Mouse (Mus musculus) megakaryocyte-erythroid progenitor cell, adult 5-6 weeks (primary cell): ENCODE results near the gene Ccdc92b. TPM values are rescaled to one million over a fixed set of nuclear protein-coding genes. Genes with fewer than 3 reads are reported as not detected.

Experiments
- ATAC-seq: replicated peaks from 2 replicates; pipeline ENCODE4 v1.8.0; 2016; ENCODE audit warnings: mild to moderate bottlenecking, inconsistent platforms; ENCODE audit not compliant: severe bottlenecking, poor library complexity, low FRiP score, low TSS enrichment
- total RNA-seq, 2 experiments: library from RNA; stranded (forward) in 1 of 2; stranded (reverse) in 1 of 2; fragments of 200-1000, 215-1000 nt in 1 of 2; fragments of >200 nt in 1 of 2; fragmentation: Nextera tagmentation in 1 of 2; gene quantifications; 2 replicates each; pipeline ENCODE4 v1.2.3; 2014 to 2017

The Ccdc92b gene
- total RNA-seq, 2 experiments from 2014 or later, result 0.66 TPM; not detected in 1

DNA sequence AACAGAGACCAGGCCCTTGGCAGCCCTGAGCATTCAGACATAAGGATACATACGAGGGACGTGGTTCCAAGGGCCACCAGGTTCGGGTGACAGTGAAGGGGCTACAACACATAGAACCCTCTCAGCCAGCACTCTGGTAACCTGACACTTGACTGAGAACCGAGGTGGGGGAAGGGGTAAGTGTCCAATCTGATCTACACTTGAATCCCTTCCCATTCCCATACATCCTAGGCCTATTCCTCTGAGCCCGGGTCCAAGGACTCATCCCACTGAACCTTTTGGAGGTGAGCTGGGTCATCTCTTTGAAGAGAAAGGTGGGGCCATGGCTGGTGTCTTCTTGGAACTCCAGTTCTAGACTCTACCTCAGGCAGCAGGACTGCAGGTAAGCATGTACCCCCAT is 9.3 kb upstream of the Ccdc92b start:
- ATAC-seq, result no peak

DNA sequence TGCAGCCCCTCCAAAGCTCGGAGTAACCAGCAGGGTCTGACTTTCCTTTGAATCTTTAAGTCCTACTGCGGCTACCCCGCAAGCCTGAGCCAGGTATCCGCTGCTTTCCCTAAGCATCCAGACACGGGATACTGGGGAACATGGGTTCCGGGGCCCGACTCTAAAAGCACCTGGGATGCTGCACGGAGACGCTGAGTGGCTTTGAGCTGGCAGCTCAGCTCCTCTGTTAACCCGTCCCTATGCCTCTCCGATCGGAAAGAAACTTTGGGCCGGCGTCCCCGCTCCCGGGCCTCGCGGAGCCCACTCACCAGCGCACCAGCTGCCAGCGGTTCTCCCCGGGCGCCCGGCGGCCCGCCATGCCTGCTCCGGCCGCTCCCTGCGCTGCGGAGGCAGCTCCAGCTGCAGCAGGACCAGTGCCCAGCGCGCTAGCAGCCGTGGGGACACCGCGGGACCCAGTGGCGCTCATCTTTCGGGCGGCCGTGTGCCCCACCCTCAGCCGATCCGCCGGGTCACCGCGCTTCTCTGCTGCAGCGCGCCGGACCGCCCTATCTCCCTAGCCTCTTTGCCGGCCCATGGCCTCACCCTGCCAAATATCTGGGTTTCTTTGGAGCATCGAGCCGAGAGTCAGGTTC is 8.7 kb upstream of the Ccdc92b start, which contains the start of gene Rap1gap2:
Gene Rap1gap2 (minus strand): TSS at position 371 of the 632 bp plus-strand sequence.
- ATAC-seq, result no peak

DNA sequence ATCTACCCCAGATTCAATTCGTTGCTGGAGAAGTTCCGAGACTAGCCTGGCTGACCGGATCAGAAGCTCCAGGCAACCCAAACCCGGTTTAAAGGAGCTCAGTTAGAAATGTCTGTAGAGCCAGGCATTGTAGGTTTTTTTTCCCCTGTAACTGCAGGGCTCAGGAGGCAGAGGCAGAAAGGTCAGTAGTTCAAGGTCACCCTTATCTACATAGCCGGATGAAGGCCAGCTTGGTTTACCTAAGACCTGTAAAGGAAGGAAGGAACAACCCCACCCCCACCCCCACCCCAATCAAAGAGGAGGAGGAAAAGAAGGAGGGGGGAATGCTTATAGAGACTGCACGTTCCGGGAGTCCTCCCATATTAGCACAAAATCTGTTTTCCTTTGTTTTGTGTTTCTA is 8.0 kb upstream of the Ccdc92b start:
- no peak for ATAC-seq

DNA sequence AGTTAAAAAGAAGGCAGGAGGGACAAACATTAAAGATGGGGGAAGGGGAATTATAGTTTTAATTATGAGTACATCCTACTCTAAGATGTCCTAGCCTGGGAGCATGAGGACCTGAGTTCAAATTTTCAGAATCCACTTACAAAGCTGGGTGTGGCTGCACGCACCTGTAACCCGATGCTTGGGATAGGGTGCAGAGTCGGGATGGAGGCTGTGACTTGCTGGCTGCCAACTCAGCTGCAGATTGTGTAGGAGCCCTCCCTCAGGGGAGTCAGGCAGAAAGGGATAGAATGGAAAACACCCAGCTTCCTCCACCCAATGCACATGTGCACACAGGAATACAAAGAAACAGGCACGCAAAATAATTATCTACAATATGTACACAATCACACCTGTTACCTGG is 6.0 kb upstream of the Ccdc92b start:
- ATAC-seq, result no peak

DNA sequence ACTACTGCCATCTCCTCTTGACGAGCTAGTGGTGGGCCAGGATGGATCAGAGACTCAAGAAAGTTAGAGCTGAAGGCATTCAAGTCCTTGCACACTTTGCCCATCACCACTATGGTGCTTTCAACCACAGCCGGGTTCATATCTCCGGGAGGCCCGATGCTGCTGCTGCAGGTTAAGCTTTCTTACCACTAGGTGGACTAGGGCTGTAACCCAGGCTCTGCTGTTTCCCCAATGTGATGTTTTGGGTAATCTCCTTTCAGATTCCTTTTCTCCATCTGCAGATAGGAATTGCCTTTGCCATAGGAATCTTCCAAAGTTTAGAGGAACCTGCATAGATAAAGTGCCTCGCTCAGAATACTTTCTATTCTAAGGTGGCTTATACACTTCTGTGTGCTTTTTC is 3.8 kb upstream of the Ccdc92b start:
- ATAC-seq, result no peak

DNA sequence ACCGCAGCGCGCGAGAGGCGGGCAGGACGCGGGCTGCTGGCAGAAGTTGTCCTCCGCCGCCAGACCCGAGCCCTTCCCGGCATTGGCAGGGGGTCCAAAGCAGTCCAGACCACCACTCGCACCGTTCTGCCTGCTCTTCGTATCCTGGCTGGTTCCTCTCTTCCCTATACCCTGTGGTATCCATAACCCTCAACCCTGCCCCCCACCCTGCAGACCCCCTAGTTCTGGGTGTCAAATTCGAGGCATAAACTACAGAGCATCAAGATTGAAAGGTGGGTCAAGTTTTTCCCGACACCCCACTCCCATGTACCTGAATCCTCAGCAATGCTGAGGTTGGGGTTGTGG is 523 bp downstream of the Ccdc92b start:
- ATAC-seq, result no peak

DNA sequence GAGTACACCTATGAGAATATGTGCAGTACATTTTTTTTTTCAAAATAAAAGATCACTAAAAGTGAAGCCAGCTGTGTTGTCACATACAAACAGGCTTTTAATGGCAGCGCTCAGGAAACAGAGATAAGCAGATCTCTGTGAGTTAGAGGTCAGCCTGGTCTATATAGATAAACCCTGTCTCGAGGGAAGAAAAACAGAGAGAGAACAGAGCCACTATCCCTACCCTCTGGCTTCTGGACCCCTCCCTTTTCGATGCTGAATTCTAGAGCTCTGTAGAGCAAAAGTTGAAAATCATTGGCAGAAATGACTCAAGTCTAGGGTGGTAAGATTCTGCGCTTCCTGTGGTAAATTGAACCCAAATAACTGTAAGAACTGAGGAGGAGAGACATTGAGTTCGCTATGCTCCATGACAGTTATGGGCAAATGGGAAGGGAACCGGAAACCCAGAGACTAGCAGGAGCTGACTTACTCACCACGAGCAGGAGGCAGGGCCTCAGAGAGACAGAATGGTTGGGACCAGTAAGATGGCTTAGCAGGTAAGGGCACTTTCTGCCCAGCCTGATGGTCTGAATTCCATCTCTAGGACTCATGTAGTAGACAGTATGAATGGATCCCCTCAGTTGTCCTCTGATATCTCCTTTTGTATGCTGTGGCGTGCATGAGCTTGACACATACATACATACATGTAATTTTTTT is 2.7 kb downstream of the Ccdc92b start:
- ATAC-seq, result peak; percentile 83

DNA sequence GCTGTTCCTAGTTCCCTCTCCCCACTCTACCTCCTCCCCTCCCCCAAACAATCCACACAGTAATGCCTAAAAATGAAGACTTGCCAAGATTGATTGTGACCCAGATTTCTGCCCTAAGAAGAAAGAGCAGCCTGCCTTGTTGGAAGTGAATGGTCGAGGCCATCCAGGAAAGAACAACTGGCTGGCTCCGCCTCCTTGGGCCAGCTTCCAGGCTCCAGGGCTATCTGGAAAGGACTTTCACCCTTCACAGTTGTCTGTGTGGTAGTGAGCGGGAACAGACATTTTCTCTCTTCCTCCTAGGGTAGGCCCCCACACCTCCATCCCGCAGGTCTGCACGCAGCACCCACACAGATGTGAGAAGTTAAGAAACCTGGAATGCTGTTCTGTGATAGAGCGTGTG is 4.3 kb downstream of the Ccdc92b start:
- no peak for ATAC-seq

DNA sequence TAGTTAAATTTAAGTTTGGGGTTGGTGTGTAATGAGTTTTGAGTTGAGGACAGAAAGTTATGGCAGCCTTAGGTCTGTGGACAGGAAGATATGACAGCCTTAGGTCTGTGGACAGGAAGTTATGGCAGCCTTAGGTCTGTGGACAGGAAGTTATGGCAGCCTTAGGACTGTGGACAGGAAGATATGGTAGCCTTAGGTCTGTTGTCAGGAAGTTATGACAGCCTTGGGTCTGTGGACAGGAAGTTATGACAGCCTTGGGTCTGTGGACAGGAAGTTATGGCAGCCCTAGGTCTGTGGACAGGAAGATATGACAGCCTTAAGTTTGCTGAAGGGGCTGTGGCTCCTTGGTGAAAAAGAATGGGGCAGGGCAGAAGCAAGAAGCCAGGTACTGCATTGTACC is 5.9 kb downstream of the Ccdc92b start:
- no peak for ATAC-seq

DNA sequence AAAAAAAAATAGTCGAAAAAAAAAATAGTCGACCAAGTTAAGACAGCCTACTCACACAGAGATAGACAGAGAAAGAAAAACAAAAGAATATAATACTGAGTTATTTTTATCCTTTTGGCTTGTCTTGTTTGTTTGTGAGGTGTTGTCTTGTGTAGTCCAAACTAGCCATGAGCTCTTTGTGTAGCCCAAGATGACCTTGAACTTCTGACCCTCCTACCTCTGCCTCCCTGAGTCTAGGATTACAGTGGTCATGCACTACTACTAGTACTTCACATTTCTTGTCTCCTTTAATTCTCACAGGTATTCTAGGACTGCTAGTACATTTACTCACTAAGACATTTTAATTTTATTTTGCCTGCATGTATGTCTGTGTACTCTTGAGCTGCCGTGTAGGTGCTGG is 8.1 kb downstream of the Ccdc92b start:
- ATAC-seq, result no peak

DNA sequence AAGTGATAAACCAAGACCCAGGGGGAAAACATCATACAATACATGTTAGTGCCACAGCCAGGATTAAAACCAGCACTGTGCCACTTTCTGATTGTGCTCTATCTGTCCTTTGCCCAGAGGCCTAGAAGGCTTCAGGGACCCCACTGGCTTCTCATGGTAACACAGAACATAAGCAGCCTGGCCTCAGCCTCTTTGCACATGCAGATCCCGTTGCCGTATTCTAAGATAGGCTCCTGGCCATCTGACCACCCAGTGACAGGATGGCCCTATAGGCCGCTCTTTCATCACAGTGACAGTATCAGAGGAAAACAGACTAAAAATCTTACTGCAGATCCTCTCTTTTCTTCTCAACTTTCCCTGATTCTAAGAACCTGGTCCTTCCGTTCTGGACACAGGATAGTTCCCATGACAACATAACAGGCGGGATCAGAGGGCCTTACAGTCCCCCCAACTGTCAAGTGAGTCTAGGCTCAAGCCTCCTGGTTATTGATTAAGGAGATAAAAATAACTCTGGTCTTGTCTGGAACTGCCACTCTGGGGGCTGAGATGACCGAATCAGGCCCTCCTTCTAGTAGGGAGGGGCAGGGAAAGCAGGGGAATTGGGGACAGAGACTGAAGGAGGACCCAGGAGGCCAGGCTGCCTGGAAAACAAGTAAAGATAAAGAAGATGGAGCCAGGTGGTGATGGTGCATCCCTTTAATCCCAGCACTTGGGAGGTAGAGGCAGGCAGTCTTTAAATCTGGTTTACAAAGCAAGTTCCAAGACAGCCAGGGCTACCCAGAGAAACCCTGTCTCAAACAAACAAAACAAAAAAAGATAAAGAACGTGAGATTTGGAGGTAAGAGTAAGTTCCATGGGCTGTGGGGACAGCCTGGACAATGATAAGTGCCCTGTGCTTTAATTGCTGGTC is 12.7 kb downstream of the Ccdc92b start:
- ATAC-seq, result no peak

DNA sequence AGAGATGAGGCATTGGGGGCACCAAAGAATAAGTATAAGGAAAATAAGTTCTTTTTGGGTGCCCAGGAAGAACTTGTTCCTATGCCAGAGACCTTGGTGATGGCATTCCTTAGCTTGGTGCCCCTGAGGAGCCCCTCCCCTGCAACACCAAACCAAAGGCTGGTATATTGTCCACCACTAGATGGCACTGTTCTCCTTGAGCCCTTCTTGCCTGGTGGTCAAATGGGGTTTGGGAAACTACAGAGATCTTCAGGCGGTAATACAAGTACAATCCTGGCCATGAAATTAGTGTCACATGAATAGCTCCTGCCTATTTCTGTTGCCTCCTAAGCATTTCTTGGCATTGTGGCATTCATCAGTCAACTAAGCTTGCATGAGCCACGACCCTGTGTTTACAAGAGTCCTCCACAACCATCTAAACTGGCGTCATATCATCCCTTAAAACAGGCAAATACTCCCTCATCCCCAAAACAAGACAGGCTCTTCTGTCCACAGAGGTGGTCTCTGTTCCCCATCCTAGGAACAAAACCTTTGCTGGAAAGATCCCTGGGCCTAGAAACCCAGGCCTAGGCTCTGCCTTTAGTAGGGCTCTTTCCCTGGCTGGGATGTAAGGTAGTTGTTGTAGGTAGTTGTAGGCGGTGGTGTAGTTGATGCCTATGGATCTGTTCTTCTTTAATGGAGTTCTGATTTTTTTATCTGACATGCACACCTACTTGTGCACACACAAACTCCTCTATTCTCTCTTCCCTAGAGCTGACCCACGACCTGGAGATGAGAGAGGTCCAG is 15.3 kb downstream of the Ccdc92b start:
- peak; percentile 66 for ATAC-seq

DNA sequence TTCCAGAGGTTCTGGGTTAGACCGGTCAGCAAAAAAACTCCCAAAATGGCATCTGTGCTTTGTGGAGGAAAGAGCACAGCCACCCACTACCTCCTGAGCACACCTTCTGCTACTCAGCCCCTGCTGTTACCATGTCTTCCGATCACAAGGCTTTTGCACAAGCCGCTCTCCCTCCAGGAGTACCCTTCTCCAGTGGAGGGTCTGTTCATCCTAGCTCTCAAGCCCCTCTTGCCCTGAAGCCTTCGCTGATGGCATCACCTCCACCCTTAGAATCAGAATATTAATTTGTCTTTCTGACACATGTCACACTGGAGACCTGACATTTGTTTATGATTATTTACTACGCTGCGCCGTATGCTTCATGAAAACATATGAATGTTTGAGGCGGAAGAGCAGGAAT is 18.1 kb downstream of the Ccdc92b start:
- no peak for ATAC-seq

DNA sequence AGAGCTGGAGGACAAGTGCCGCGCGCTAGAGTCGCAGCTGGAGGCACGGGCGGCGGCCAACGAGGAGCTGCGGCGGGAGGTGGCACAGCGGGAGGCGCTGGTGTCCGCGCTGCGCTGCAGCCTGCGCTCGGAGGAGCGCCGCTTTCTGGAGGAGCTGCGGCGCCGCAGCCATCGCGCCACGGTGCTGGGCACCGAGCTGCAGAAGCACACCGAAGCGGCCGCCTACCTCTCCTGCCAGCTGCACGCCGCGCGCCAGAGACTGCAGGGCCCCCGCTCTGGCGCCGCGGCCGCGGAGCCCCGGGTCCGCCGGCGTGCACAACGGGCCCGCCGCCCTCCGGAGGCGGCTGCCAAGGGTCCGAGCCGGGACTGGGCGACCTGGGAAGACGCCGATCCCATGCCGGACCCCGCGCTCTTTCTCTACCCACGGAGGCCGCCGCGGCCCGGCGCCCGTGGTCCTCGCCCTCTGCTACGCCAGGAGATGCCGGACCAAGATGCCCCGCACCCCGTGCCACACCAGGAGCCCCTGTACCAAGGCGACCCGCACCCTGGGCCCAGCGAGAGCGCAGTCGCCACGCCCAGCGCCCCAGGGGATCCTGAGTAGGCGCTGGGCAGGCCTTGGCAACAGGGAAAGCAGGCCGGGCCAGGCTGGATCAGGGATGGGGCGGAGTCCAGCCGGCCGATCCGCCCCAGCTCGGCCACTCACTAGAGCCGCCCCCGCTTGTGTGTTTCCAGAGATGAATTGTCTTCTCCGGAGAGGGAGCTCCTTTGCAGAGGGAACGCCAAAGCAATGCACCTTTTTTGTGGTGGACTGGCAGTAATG is 18.8 kb downstream of the Ccdc92b start:
- peak; percentile 83 for ATAC-seq

DNA sequence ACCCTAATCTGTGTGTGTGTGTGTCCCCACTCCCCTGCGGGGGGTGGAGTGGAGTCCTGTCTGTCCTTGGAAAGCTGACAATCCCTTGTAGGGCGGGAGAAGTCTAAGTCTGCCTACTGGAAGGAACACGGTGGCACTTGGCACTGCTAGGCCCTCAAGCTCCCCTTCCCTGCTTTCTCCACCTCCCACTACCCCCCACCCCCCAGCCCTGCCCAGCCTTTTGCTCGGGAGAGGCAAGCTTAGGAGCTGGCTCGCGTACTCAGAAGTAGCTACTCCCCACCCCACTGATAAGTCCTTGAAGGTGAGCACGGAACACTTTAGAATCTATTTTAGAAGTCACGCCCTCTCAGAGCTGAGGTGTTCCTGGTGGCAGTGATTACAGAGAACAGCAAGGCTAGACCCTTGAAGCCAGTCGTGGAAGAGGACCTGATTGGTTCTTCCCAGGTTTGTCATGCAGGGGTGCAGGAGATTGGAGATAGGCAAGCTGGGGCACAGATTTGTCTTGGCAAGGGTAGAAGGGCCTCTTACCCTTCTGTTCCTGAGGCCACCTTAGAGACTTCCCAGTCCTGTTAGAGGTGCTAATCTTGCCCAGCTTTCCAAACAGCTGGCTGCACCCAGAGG is 19.5 kb downstream of the Ccdc92b start:
- no peak for ATAC-seq

DNA sequence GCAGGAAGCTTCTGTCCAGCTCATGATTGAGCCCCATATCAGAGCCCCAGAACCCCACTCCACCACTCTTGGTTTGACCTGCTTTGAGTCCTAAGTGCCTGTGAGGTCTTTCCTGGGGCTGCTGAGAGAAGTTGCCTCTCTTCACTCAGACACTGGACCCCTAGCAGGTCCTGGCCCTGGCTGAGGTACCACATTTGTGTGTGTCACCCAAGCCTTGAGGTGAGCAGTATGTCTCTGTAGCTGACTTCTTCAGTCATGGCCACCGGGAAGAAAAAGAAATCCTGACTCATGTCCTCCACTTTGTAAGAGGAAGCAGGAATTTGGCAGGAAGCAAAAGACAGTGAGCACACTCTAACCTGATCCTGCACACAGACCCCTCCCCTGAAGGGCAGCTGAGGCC is 20.2 kb downstream of the Ccdc92b start:
- ATAC-seq, result no peak

DNA sequence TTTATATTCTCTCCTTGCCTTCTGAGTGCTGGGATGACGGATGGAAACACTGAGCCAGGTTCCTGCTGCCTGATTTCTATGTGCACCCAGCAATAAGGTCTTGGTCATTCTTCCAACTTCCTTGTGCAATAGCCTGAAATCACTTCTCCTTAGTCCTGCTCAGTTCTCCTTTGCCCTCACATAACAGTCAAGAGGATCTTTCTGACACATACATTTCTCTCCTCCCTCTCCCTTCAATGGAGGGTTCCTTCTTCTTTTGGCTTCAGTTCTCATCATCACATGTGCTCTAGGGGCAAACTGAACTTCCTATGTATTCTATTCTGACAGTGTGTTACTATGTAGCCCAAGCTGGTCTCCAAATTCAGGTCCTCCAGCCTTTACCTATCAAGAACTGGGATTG is 28.6 kb downstream of the Ccdc92b start:
- ATAC-seq, result no peak

DNA sequence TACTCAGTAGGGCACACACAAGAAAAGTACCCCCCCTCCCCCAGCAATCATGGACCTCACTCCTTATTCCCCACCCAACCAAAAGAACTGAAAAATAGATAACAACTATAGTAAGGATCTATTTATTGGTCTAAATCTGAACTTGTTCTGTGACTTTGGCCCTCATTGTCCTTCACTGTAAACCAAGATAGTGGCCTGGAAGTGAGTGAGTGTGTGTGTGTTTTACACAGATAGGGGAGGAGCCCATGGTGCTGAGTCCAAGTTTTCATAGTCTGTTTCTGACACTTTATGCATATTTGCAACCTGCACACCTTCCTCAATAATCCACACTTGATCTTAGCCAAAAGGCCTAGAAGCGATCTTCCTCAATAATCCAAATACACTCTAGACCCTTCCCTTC is 29.3 kb downstream of the Ccdc92b start:
- peak; percentile 59 for ATAC-seq
